Mouse (Mus musculus): ENCODE measurements around the gene Tpm4. TPM values are rescaled to one million over a fixed set of nuclear protein-coding genes. Genes with fewer than 3 reads are reported as not detected.

Tpm4 gene
- polyA plus RNA-seq, 1 experiment from 2014 or later: 221 TPM

GRCm38 (mm10) chr8:72131251-72131650 lies 3.5 kb upstream of the Tpm4 start:
- Histone ChIP-seq H3K4me3 (no peak overlapping the region), H3K4me2 (no peak overlapping the region), H3K4me1 (replicated peaks) (peaks cover 7% of the 10 kb centered on the region), H3K27me3 (no peaks in the 10 kb centered on the region), H3K9ac (no peak overlapping the region), H3K9me3 (no peaks in the 10 kb centered on the region), H3K27ac (0 out of 2 replicates have a peak overlapping the region, but pooled peaks have one; percentile 8), H3K36me3 (no peaks in the 10 kb centered on the region)
- WGBS: 62% methylated on average over 2 of the region's 2 CpGs
- ATAC-seq (ENCODE audit: low FRiP score): no peak

GRCm38 (mm10) chr8:72131901-72132300 lies 2.9 kb upstream of the Tpm4 start:
- 90% methylated on average over 2 of the region's 2 CpGs for WGBS
- ATAC-seq (ENCODE audit: low FRiP score): no peak
- Histone ChIP-seq H3K27ac (0 out of 2 replicates have a peak overlapping the region, but pooled peaks have one; percentile 8), H3K4me1 (replicated peaks) (peaks cover 14% of the 10 kb centered on the region), H3K27me3 (no peaks in the 10 kb centered on the region), H3K4me2 (no peak overlapping the region), H3K9me3 (no peaks in the 10 kb centered on the region), H3K4me3 (no peak overlapping the region), H3K9ac (no peak overlapping the region), H3K36me3 (no peaks in the 10 kb centered on the region)

GRCm38 (mm10) chr8:72132417-72132816 lies 2.4 kb upstream of the Tpm4 start:
- WGBS: 79% methylated on average over 1 of the region's 1 CpGs
- no peak overlapping the region for H3K27ac ChIP-seq

GRCm38 (mm10) chr8:72132891-72133290 lies 1.9 kb upstream of the Tpm4 start:
- Histone ChIP-seq H3K4me2 (no peak overlapping the region), H3K27ac (no peak overlapping the region), H3K9ac (no peak overlapping the region), H3K4me1 (replicated peaks) (peaks cover 24% of the 10 kb centered on the region), H3K9me3 (no peaks in the 10 kb centered on the region), H3K4me3 (no peak overlapping the region), H3K36me3 (no peaks in the 10 kb centered on the region), H3K27me3 (no peaks in the 10 kb centered on the region)
- 77% methylated on average over 1 of the region's 1 CpGs for WGBS
- ATAC-seq (ENCODE audit: low FRiP score): no peak

More at GRCm38 (mm10) chr8:72132417-72132816, 2.4 kb upstream of the Tpm4 start:
- Histone ChIP-seq H3K4me3 (no peak overlapping the region), H3K36me3 (no peaks in the 10 kb centered on the region), H3K4me2 (no peak overlapping the region), H3K4me1 (replicated peaks) (peaks cover 19% of the 10 kb centered on the region), H3K9me3 (no peaks in the 10 kb centered on the region), H3K9ac (no peak overlapping the region), H3K27me3 (no peaks in the 10 kb centered on the region)
- ATAC-seq (ENCODE audit: low FRiP score): no peak

- Histone ChIP-seq H3K27ac (no peak overlapping the region), H3K4me3 (no peak overlapping the region), H3K9me3 (no peaks in the 10 kb centered on the region), H3K4me1 (replicated peaks) (peaks cover 25% of the 10 kb centered on the region), H3K36me3 (peaks cover 2% of the 10 kb centered on the region), H3K4me2 (no peak overlapping the region), H3K27me3 (no peaks in the 10 kb centered on the region), H3K9ac (no peak overlapping the region)
- ATAC-seq (ENCODE audit: low FRiP score): no peak
- 84% methylated on average over 1 of the region's 1 CpGs for WGBS
Observed at GRCm38 (mm10) chr8:72133507-72133906, 1.3 kb upstream of the Tpm4 start.

- Histone ChIP-seq H3K9ac (peak overlapping the region; percentile 89), H3K9me3 (no peaks in the 10 kb centered on the region), H3K27me3 (no peaks in the 10 kb centered on the region), H3K4me3 (peak overlapping the region; percentile 69), H3K4me1 (replicated peaks) (peaks cover 25% of the 10 kb centered on the region), H3K4me2 (peak overlapping the region; percentile 91), H3K27ac (peak overlapping the region; percentile 91), H3K36me3 (peaks cover 21% of the 10 kb centered on the region)
- peak; percentile 77 for ATAC-seq (ENCODE audit: low FRiP score)
- under 1% methylated on average over 62 of the region's 62 CpGs for WGBS
Observed at GRCm38 (mm10) chr8:72135446-72136301, 899 bp downstream of the Tpm4 start.

GRCm38 (mm10) chr8:72136302-72136978 lies 1.7 kb downstream of the Tpm4 start:
- peak overlapping the region; percentile 69 for H3K4me3 ChIP-seq
- H3K4me1 ChIP-seq (replicated peaks): peaks cover 25% of the 10 kb centered on the region
- 1% methylated on average over 18 of the region's 18 CpGs for WGBS
- peaks cover 29% of the 10 kb centered on the region for H3K36me3 ChIP-seq
- peak overlapping the region; percentile 91 for H3K4me2 ChIP-seq
- peak; percentile 8; the same call in 1 of the 2 replicates for ATAC-seq (ENCODE audit: low FRiP score)
- H3K27me3 ChIP-seq: no peaks in the 10 kb centered on the region
- no peaks in the 10 kb centered on the region for H3K9me3 ChIP-seq
- peak overlapping the region; percentile 89 for H3K9ac ChIP-seq
- H3K27ac ChIP-seq: peak overlapping the region; percentile 91

GRCm38 (mm10) chr8:72137431-72137830 lies 2.7 kb downstream of the Tpm4 start:
- Histone ChIP-seq H3K27me3 (no peaks in the 10 kb centered on the region), H3K9ac (no peak overlapping the region), H3K36me3 (peaks cover 39% of the 10 kb centered on the region), H3K9me3 (no peaks in the 10 kb centered on the region), H3K27ac (no peak overlapping the region), H3K4me2 (peak overlapping the region; percentile 91; the same call in 1 of the 2 replicates), H3K4me1 (replicated peaks) (peaks cover 25% of the 10 kb centered on the region), H3K4me3 (no peak overlapping the region)
- WGBS: 92% methylated on average over 2 of the region's 2 CpGs
- ATAC-seq (ENCODE audit: low FRiP score): no peak

GRCm38 (mm10) chr8:72138456-72138855 lies 3.7 kb downstream of the Tpm4 start:
- no peaks in the 10 kb centered on the region for H3K27me3 ChIP-seq
- H3K9me3 ChIP-seq: no peaks in the 10 kb centered on the region
- no peak overlapping the region for H3K4me2 ChIP-seq
- H3K4me3 ChIP-seq: no peak overlapping the region
- 93% methylated on average over 5 of the region's 5 CpGs for WGBS
- ATAC-seq (ENCODE audit: low FRiP score): no peak
- H3K27ac ChIP-seq: no peak overlapping the region
- H3K4me1 ChIP-seq (replicated peaks): peaks cover 25% of the 10 kb centered on the region
- no peak overlapping the region for H3K9ac ChIP-seq
- H3K36me3 ChIP-seq: peaks cover 49% of the 10 kb centered on the region

- Histone ChIP-seq H3K27me3 (no peaks in the 10 kb centered on the region), H3K4me1 (replicated peaks) (no peaks in the 10 kb centered on the region), H3K4me3 (no peak overlapping the region), H3K4me2 (no peak overlapping the region), H3K27ac (no peak overlapping the region), H3K9ac (no peak overlapping the region), H3K9me3 (no peaks in the 10 kb centered on the region), H3K36me3 (peaks cover 93% of the 10 kb centered on the region)
- 95% methylated on average over 13 of the region's 13 CpGs for WGBS
- ATAC-seq (ENCODE audit: low FRiP score): no peak
Observed at GRCm38 (mm10) chr8:72143256-72143824, 8.6 kb downstream of the Tpm4 start.

GRCm38 (mm10) chr8:72144345-72144975 lies 9.7 kb downstream of the Tpm4 start:
- no peak overlapping the region for H3K27ac ChIP-seq
- no peaks in the 10 kb centered on the region for H3K4me1 ChIP-seq (replicated peaks)
- no peak overlapping the region for H3K4me3 ChIP-seq
- no peaks in the 10 kb centered on the region for H3K9me3 ChIP-seq
- H3K36me3 ChIP-seq: peaks cover 91% of the 10 kb centered on the region
- ATAC-seq (ENCODE audit: low FRiP score): no peak
- no peaks in the 10 kb centered on the region for H3K27me3 ChIP-seq
- WGBS: 90% methylated on average over 5 of the region's 5 CpGs
- H3K4me2 ChIP-seq: no peak overlapping the region
- no peak overlapping the region for H3K9ac ChIP-seq

- Histone ChIP-seq H3K4me1 (replicated peaks) (no peaks in the 10 kb centered on the region), H3K27ac (no peak overlapping the region), H3K27me3 (no peaks in the 10 kb centered on the region), H3K4me2 (no peak overlapping the region), H3K9ac (no peak overlapping the region), H3K4me3 (no peak overlapping the region), H3K9me3 (no peaks in the 10 kb centered on the region), H3K36me3 (peaks cover 92% of the 10 kb centered on the region)
- no peak for ATAC-seq (ENCODE audit: low FRiP score)
- WGBS: 95% methylated on average over 3 of the region's 3 CpGs
Observed at GRCm38 (mm10) chr8:72145511-72145910, 10.7 kb downstream of the Tpm4 start.
